Mouse (Mus musculus) heart, adult 9 months (tissue): ENCODE measurements around the gene Rab5a.
"Not testable (repeated sequence)": the region's sequence is repeated elsewhere in the genome, so short reads cannot be mapped to it uniquely, and the experiment has no call there.

Experiments
- DNase-seq, 2 experiments: peaks; one replicate each; pipeline ENCODE4 v3.0.0; 2022; ENCODE audit warnings: low spot score in 2 of 2

Rab5a gene

DNA sequence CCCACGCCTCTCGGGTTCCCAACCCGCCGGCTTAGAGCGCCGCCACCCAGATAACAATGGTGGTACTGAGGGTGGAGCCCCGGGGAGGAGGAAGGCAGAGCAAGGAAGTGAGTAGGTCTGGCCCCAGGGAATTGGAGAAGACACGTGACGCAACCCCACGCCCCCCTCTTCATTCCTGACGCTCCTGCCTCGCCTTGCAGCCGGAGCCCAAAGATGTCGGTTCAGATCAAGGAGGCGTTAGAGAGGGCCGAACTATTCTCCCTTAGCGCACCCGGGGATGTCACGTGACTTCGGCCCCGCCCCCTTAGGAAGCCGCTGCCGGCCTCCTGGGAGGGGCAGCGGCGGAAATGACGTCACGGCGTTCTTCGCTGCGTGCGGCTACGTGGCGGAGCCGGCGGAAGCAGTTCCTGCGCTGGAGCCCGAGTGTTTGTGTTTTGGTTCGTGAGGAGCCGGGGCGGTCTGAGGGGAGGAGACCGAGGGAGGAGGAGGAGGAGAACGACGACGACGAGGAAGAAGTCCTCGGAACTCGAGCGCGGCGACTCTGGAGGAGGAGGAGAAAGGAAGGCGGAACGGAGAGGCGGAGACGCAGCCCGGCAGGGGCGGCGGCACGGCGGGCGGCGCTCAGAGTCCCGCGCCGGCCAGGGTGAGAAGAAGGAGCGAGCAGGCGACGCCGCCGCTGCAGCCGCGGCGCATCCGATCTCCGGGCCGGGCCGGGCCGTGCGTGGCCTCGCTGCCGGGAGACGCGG, at the start of gene Rab5a:
Gene Rab5a, plus strand, starts transcription at position 377 of the 746 bp plus-strand sequence.
- DNase-seq, result peak; percentile 100

DNA sequence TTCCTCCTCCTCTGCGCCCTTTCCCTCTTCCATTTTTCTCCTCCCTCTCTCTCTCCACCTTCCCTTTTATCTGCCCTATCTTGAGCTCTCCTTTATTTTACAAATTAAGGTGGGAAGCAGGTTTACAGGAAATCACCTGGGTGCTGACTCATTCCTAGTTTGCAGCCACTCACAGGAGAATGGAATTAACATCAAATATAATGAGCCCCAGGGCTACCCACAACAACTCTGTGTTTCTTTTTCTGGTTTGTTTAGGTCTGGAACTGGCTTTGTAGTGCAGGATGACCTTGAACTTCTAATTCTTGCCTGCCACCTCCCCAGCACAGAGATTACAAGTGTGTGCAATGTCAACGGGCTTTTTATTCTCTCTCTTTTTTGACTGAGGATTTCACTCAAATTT, 22.9 kb upstream of the Rab5a start:
- no peak for DNase-seq

- no peak for DNase-seq
These were observed 22.3 kb upstream of the Rab5a start for GRCm38 (mm10) chr17:53456742-53457141.

DNA sequence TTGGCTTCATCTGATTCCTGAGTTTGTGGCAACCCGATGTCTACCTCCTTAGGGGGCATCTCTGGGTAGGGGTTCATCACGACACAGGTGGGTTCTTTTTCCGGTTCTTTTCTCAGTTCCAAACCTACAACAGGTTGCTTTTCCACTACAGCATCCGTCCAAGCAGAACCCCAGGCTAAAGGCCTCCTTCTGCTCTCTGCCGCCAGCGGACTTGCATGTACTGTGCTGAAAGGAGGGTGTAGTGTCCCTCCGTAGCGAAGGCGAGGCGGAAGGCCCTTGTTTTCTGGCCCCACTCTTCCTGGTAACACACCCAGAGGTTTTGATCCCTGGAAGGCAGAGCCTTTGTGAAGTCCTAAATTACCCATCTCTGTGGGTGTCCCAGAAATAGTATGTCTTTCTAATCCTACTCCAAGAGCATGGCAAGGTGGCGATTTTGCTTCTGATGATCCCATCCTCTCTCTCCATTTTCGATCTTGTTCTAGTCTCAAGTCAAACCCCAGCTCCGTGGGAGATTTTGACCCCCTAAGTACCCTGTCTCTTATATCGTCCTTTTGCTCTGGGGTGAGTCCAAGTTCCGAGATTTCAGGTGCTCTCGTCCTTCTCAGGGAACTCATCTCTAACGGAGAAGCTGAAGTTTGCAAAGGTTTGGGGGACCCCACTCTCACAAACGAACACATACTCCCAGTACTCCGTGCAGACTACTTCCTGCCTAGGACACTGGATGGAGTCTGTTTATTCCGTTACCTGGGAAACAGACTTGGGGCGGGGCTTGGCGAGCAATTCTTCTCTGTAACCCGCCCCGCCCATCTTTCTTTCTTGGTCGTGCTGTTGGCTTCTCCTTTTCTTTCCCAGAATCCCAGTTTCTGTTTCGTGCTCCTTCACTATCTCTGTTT, 16.2 kb upstream of the Rab5a start, which contains the start of gene Efhb:
Gene Efhb, minus strand, starts transcription at position 719 of the 893 bp plus-strand sequence.
- peak; percentile 87 to 94 for DNase-seq

- DNase-seq, result no peak
These were observed 15.6 kb upstream of the Rab5a start for GRCm38 (mm10) chr17:53463496-53463840.

GRCm38 (mm10) chr17:53465569-53465968, 13.5 kb upstream of the Rab5a start:
- no peak for DNase-seq

GRCm38 (mm10) chr17:53468697-53469096, 10.3 kb upstream of the Rab5a start:
- DNase-seq, result no peak

DNA sequence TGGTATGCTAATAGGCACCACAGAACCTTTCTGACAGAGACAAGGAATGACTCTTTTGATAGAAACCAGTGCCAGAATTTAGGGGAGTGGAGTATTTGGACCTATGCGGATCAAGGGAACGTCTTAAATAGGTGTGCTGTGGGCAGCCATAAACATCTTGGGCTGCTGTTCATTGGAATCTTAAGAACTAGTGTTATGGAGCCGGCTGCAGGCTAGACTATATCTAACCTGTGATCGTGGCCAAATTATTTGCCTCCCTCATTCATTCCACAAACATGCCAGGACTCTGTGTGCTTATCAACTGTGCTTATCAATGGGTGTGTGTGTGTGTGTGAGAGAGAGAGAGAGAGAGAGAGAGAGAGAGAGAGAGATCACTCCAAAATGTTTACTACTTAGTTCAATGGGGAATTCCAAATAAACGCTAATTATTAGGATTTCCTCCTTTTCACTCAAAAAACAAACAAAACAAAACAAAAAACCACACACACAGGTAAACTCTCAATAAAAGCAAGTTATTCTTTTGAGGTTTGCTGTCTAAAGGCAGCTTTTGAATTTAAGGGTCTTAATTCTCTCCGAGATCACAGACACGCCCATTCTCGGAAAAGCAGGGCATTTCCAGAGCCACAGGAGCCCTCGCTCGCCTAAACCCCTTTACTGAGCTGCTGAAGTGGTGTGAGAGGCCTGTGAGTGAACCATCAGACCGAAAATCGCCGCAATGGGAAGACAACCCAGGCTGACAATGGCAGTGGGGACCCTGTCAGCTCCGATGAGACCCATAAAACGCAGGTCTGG, 772 bp upstream of the Rab5a start:
- DNase-seq, result no peak

DNA sequence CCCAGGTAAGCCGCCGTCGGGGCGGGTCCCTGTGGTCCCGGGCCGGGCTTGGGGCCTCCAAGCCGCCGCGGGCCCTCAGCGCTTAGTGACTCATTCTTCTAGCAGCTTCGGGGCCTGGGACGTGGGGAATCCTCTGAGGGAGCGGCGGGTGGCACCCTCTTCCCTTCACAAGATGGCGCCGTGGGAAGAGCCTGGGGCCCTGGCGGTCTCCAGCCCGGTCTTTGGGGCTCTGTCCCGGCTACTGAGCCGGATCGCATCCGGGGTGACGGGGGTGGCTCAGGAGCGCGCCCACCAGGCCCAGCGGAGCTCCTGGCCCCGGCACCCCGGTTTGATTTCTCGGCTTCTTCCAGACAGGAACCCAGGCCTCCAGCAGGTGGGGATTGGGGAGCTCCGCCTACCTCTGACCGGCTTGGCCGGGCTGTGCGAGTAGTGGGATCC, 589 bp downstream of the Rab5a start:
- DNase-seq, result peak; percentile 58 to 63

GRCm38 (mm10) chr17:53480433-53480832, 1.4 kb downstream of the Rab5a start:
- DNase-seq, result no peak

DNA sequence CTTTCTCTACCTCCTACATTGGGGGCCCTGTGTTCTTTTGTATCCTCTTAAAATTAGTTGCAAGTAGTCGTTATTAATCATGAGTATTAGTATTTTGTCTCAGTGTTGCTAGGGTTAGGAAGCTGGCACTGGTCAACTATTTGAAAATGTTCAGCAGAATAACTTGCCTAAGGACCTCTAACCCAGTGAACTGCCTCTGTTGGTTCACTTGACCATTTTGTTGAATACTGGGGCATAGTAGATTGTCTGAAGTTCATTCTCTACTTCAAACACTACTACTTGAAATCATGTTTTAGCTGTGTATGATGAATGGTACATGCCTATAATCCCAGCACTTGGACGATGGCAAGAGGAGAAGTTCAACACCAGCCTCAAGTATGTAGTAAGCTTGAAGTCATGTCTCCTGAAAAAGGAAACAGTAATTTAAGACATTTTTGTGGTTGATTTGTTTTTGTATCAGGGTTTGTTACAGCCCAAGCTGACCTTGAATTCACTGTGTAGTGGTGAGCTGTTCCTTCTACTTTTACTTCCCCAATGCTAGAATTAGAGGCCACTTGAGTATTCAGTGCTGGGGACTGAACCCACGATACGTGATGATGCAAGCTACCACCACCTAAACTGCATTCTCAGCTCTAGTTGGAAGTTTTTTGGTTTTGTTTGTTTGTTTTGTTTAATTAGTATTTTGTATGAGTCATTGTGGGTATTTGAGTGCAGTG, 9.4 kb downstream of the Rab5a start:
- DNase-seq, result no peak

- no peak for DNase-seq
These were observed 10.0 kb downstream of the Rab5a start for GRCm38 (mm10) chr17:53489007-53489378.

GRCm38 (mm10) chr17:53502966-53503365, 23.9 kb downstream of the Rab5a start:
- DNase-seq, result no peak

DNA sequence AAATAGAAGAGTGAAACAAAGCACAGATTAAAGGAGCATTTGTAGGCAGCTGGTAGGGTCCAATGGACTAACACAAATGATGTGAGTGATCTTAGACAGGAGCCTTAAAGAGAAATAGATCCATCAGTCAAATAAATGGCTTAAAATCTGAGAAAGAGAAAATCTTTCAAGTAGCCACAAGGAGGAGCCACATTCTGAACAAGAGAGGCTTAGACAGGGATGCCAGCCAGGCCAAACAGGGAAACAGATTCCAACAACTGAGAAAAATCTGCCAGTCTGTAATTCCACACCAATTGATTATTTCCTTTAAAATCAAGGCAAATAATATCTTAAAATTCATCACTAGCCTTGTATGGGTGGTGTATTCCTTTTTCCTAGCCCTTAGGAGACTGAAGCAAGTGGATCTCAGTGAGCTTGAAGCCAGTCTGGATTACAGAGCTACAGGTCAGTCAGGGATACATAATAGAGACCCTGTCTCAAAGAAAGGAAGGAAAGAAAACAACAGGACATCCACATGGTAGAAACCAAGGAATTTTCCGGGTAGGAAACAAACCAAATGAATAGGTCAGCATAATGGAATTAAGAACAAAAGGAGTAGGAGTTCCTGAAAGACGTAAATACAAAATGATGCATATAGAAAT, 33.4 kb downstream of the Rab5a start:
- peak in 1 of 2 experiments; percentile 26 for DNase-seq

- no peak for DNase-seq
These were observed 40.3 kb downstream of the Rab5a start for GRCm38 (mm10) chr17:53519364-53519763.

DNA sequence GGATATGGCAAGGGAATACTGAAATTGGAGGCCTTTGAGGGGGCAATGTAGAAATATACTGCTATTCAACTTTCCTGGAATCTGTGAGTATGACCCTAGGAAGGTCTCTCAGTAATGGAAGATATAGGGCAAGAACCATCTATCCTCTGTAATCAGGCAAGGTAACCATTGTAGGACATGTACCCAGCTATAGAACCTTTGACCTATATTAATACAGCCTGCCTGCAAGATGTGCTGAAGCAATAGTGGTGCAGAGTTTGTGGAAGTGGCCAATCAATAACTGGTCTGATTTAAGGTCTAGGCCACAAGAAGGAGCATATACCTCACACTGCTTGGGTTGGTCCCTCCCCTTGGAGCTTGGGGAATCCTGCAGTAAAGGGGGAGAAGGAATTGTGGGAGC, 41.5 kb downstream of the Rab5a start:
- no peak for DNase-seq

- DNase-seq, result no peak
These were observed 49.0 kb downstream of the Rab5a start for GRCm38 (mm10) chr17:53528034-53528433.

GRCm38 (mm10) chr17:53531160-53531559, 52.1 kb downstream of the Rab5a start:
- DNase-seq, result no peak

DNA sequence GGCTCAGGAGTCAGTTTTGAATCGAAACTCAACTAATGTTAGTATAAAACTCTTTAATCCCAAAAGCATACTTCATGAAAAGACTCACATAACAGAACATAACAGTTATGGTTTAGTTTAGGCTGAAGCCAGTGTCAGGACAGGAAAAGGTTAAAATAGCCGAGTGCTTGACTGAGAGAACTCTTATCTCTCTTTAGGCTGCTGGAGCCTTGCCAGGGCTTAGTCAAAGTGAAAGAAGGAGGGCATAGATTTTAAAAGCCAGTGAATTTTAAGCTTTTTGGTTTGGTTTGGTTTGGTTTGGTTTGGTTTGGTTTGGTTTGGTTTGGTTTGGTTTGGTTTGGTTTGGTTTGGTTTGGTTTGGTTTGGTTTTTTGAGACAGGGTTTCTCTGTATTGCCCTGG, 53.4 kb downstream of the Rab5a start:
- DNase-seq, result no peak

- DNase-seq, result not testable (repeated sequence)
These were observed 60.3 kb downstream of the Rab5a start, which contains the start of gene Pp2d1 for GRCm38 (mm10) chr17:53539351-53539750. Pp2d1 (minus strand) TSS chr17:53539451.

DNA sequence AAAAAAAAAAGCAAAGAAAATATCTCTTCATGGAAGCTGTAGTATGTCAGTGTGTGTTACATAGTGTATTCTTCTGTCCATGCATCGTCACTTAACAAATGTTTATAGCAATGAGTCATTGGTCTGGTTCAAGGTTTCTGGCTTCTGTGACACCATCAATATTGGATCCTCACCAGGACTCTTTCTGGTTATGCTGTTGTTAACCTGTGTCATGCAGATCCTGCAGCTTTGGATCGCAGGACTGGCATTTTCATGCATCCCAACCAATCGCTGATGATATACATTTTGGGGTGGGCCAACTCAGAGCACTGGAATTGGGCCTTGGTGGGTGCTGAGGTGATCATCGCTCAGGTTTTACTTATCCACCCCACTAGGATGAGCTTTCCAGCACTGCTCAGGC, 63.5 kb downstream of the Rab5a start:
- no peak for DNase-seq
